Mouse (Mus musculus) kidney, postnatal 0 days (tissue): Measurements from ENCODE around the gene Vapb. TPM values are rescaled to one million over a fixed set of nuclear protein-coding genes. Genes with fewer than 3 reads are reported as not detected.

Experiments
- ATAC-seq: fragments of 200-750 bp; cut with Nextera tagmentation; replicated peaks from 2 replicates; pipeline ENCODE4 v1.8.0; 2017; ENCODE audit warnings: low read depth, moderate number of reproducible peaks, moderate TSS enrichment, moderate library complexity; ENCODE audit not compliant: low FRiP score
- DNase-seq: peaks from one replicate; pipeline ENCODE4 v3.0.0-alpha.2; 2016; ENCODE audit warnings: low spot score
- H3K27ac ChIP-seq: fragments of 300-500 bp; sonication (generic); 2 replicates; pipeline ENCODE4 v1.5.1; 2014; ENCODE audit warnings: mild to moderate bottlenecking
- H3K27me3 ChIP-seq: fragments of 300-500 bp; sonication (generic); 2 replicates; pipeline ENCODE4 v1.6.1; 2014; ENCODE audit warnings: low read length, mixed read lengths; ENCODE audit not compliant: insufficient read depth
- H3K36me3 ChIP-seq: fragments of 300-500 bp; sonication (generic); 2 replicates; pipeline ENCODE4 v1.6.1; 2014; ENCODE audit warnings: low read length, mixed read lengths; ENCODE audit not compliant: insufficient read depth
- H3K4me1 ChIP-seq: fragments of 300-500 bp; sonication (generic); replicated peaks from 2 replicates; pipeline ENCODE4 v1.6.1; 2014; ENCODE audit warnings: antibody characterized with exemption, low read length, mixed read lengths; ENCODE audit not compliant: insufficient read depth
- H3K4me2 ChIP-seq: fragments of 300-500 bp; sonication (generic); 2 replicates; pipeline ENCODE4 v1.6.1; 2014; ENCODE audit warnings: mild to moderate bottlenecking, low read length, moderate library complexity, mixed read lengths
- H3K4me3 ChIP-seq: fragments of 300-500 bp; sonication (generic); replicated peaks from 2 replicates; pipeline ENCODE4 v1.5.1; 2014; ENCODE audit warnings: low read depth, low read length
- H3K9ac ChIP-seq: fragments of 300-500 bp; sonication (generic); 2 replicates; pipeline ENCODE4 v1.6.1; 2014; ENCODE audit warnings: low read depth, low read length
- H3K9me3 ChIP-seq: fragments of 300-500 bp; sonication (generic); replicated peaks from 2 replicates; pipeline ENCODE4 v1.6.1; 2016; ENCODE audit warnings: low read length, inconsistent platforms, mixed read lengths
- CTCF ChIP-seq: IDR thresholded peaks from 2 replicates; pipeline ENCODE4 v1.5.1; 2016; ENCODE audit warnings: antibody characterized with exemption, low read depth, mild to moderate bottlenecking, moderate library complexity
- WGBS: fragments of 180-500 bp; shearing (Covaris S2); extraction: QIAGEN DNeasy Blood & Tissue Kit; methylation state at CpG from one replicate; pipeline ENCODE4 v1.1.7; 2014; 5-methylcytosine and 5-hydroxymethylcytosine counted together
- microRNA-seq: library from miRNA; unstranded; fragments of <30 nt; microRNA quantifications from one replicate; pipeline ENCODE4, GENCODE M21; 2016
- polyA plus RNA-seq: library from polyadenylated mRNA; unstranded; fragments of >200 nt; fragmentation: Nextera tagmentation; extraction: Ambion mirVana; gene quantifications from 2 replicates; pipeline ENCODE4 v1.2.1, GENCODE M21; 2015

Gene Vapb
- polyA plus RNA-seq, 1 experiment from 2014 or later: 12.2 TPM

DNA sequence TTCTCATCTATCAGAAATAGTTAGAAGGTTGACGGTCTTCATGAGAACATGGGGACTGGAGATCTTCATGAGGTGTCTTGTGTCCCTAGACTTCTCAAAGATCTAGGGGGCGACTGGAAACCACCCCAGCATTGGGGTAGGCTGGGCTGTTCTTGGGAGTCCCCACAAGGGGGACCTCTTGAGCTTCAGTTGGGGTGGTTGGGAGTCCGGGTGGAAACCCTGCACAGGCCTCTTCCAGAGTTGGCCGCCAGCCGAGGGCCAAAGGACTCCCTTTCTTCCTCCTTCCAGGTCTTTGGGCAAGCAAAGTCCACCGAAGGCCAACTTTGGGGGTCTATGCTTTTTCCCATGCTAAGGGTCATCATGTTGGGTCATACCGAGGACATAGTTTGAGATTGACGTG, 74.5 kb downstream of the Vapb start:
- DNase-seq: no peak
- peak; percentile 44; the same call in 1 of the 2 replicates for TF ChIP-seq CTCF
- Histone ChIP-seq H3K4me2 (no peak overlapping the region), H3K27me3 (no peaks in the 10 kb centered on the region), H3K4me1 (no peaks in the 10 kb centered on the region), H3K9ac (no peak overlapping the region), H3K36me3 (no peaks in the 10 kb centered on the region), H3K9me3 (no peaks in the 10 kb centered on the region), H3K4me3 (no peak overlapping the region), H3K27ac (no peak overlapping the region)
- ATAC-seq: no peak
- WGBS: 79% methylated on average over 8 of the region's 8 CpGs

GRCm38 (mm10) chr2:173813071-173813470, 75.8 kb downstream of the Vapb start:
- no peaks in the 10 kb centered on the region for H3K4me1 ChIP-seq
- ATAC-seq: no peak
- DNase-seq: no peak
- no peak for TF ChIP-seq CTCF
- H3K9me3 ChIP-seq: no peaks in the 10 kb centered on the region
- no peak overlapping the region for H3K4me3 ChIP-seq
- 76% methylated on average over 5 of the region's 5 CpGs for WGBS
- H3K27me3 ChIP-seq: no peaks in the 10 kb centered on the region
- H3K27ac ChIP-seq: no peak overlapping the region
- no peak overlapping the region for H3K4me2 ChIP-seq
- H3K36me3 ChIP-seq: no peaks in the 10 kb centered on the region
- H3K9ac ChIP-seq: no peak overlapping the region

- 92% methylated on average over 4 of the region's 4 CpGs for WGBS
- H3K4me2 ChIP-seq: no peak overlapping the region
- no peak overlapping the region for H3K27ac ChIP-seq
- DNase-seq: no peak
- no peaks in the 10 kb centered on the region for H3K36me3 ChIP-seq
- no peaks in the 10 kb centered on the region for H3K4me1 ChIP-seq
- H3K27me3 ChIP-seq: no peaks in the 10 kb centered on the region
- TF ChIP-seq CTCF: no peak
- no peak overlapping the region for H3K9ac ChIP-seq
- H3K4me3 ChIP-seq: no peak overlapping the region
- ATAC-seq: no peak
- H3K9me3 ChIP-seq: no peaks in the 10 kb centered on the region
Observed at GRCm38 (mm10) chr2:173826287-173826686, 89.0 kb downstream of the Vapb start.

GRCm38 (mm10) chr2:173827228-173827627, 89.9 kb downstream of the Vapb start:
- H3K9me3 ChIP-seq: no peaks in the 10 kb centered on the region
- no peaks in the 10 kb centered on the region for H3K4me1 ChIP-seq
- ATAC-seq (no peak), DNase-seq (no peak)
- H3K4me3 ChIP-seq: no peak overlapping the region
- no peak overlapping the region for H3K4me2 ChIP-seq
- no peaks in the 10 kb centered on the region for H3K27me3 ChIP-seq
- H3K36me3 ChIP-seq: no peaks in the 10 kb centered on the region
- H3K9ac ChIP-seq: no peak overlapping the region
- WGBS: 96% methylated on average over 9 of the region's 9 CpGs
- H3K27ac ChIP-seq: no peak overlapping the region
- no peak for TF ChIP-seq CTCF

DNA sequence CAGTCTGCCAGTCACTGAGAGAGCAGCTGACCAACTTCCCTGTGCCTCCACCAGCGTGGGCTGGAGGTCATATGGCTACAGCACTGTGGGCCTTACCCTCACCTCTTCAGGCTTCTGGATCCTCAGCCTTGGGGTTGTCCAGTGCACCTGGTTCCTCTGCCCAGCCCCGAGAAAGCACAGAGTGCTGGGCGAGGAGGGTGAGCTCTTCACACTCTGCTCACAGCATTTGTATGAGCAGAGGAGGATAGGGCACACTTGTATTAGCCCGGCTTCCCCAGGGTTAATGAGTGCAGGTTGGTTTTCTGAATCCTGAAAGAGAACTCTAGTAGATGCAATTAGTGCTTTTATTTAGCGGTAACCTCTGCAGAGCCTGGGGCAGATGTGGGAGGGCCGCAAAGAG, 90.8 kb downstream of the Vapb start:
- no peak for ATAC-seq
- Histone ChIP-seq H3K9me3 (no peaks in the 10 kb centered on the region), H3K4me1 (no peaks in the 10 kb centered on the region), H3K27me3 (no peaks in the 10 kb centered on the region), H3K27ac (no peak overlapping the region), H3K4me2 (no peak overlapping the region), H3K4me3 (no peak overlapping the region), H3K36me3 (no peaks in the 10 kb centered on the region), H3K9ac (no peak overlapping the region)
- WGBS: 79% methylated on average over 6 of the region's 6 CpGs
- DNase-seq: no peak
- TF ChIP-seq CTCF: no peak

DNA sequence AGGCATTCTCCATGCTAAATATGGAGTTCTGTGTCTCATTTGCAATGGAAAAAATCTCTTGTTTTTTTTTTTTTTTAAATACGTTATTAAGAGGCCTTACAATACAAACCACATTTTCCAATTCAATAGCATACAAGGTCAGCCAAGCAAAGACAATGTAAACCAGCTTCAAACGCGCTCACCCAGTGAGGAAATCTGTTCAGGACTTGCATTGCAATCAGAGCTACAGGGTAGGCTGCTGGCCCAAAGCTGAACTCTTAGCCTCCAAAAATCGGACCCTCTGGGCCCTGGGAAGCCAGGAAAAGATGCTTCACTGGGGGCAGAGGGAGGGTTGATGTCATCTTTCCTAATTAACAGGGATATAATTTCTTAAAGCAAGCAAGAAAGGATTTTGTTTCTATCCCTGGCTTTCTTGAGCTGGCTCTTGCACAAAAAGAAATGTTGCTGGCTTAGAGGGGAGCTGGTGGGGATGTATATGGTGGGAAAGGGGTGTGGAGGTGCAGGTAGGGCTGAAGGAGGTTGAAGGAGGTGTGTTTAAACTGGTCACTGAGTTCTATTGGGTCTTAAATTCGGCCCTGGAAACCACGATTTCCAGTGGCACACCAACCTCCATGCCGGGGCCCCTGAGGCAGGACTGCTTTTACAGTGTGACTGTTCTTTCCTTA, 95.6 kb downstream of the Vapb start:
- Histone ChIP-seq H3K4me3 (no peak overlapping the region), H3K4me2 (no peak overlapping the region), H3K36me3 (no peaks in the 10 kb centered on the region), H3K4me1 (no peaks in the 10 kb centered on the region), H3K27me3 (no peaks in the 10 kb centered on the region), H3K27ac (no peak overlapping the region), H3K9ac (no peak overlapping the region), H3K9me3 (no peaks in the 10 kb centered on the region)
- 78% methylated on average over 7 of the region's 7 CpGs for WGBS
- DNase-seq (no peak), ATAC-seq (no peak)
- no peak for TF ChIP-seq CTCF

Small RNA genes within 50 kb of the gene (microRNA-seq; reads per million reads assigned to microRNA genes)
- gene Mir6340: not detected

Other genes with a start within 250 kb of the Vapb start
- gene 1700021F07Rik, start 214.9 kb upstream of the Vapb start, polyA plus RNA-seq: not detected in 2 replicates
- gene Ankrd60, start 159.1 kb upstream of the Vapb start, polyA plus RNA-seq: not detected in 2 replicates
- 33.0 and 35.6 TPM in 2 replicates for gene Rab22a, start 77.8 kb upstream of the Vapb start, polyA plus RNA-seq
- gene 1700010B08Rik, start 18.1 kb upstream of the Vapb start, polyA plus RNA-seq: not detected in 2 replicates